Mouse (Mus musculus) layer of hippocampus, adult 6 months (tissue): ENCODE results near the gene Mia3. TPM values are rescaled to one million over a fixed set of nuclear protein-coding genes. Genes with fewer than 3 reads are reported as not detected.

Experiments
- long read RNA-seq, 2 experiments: library from polyadenylated mRNA; unstranded; transcript quantifications; one replicate each; pipeline ENCODE4 v2.0.0; 2019 to 2020
- polyA plus RNA-seq: library from polyadenylated mRNA; unstranded; fragments of <200 nt; fragmentation: Nextera tagmentation; gene quantifications from 2 replicates; pipeline ENCODE4 v1.2.3, GENCODE M21; 2021

Mia3 gene
- polyA plus RNA-seq: 45.4 and 50.5 TPM in 2 replicates
- long read RNA-seq, experiment 1, partial matches to known transcripts: 10 of 19 reads
- long read RNA-seq, experiment 1, other reads (novel, unspliced or antisense): 3 of 19 reads
- long read RNA-seq, experiment 2, transcript Mia3-204 (4 exons, 829 nt): major isoform, 12 of 30 reads
- long read RNA-seq, experiment 2, partial matches to known transcripts: 6 of 30 reads
- long read RNA-seq, experiment 2, other reads (novel, unspliced or antisense): 9 of 30 reads

DNA sequence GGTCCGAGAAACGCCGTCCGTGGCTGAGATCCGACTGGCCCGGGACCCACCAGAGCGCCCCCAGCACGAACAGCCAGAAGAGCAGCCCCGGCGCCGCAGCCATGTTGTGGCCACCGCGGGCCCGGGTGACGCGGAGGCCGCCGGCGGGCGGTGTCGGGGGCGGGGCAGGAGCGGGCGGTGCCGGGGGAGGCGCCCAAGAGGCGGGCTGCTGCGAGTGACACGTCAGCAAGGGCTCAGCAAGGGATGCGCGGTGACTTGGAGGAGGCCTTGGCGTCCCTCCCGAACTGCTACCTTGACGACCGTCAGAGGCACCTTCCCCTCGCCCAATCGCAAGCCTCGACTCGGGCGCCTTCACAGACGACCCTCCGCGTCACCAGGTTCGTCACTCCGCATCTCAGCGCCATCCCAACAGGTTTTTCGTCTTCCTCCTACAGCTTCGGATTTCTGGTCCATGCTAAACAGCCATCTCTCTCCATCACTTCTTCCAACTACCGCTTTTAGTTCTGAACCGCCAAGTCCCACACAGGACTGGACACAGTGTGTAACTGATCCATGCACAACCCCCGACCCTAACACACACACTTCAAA is at the start of gene Mia3:
Gene Mia3 (minus strand): TSS at position 127 of the 588 bp plus-strand sequence.

DNA sequence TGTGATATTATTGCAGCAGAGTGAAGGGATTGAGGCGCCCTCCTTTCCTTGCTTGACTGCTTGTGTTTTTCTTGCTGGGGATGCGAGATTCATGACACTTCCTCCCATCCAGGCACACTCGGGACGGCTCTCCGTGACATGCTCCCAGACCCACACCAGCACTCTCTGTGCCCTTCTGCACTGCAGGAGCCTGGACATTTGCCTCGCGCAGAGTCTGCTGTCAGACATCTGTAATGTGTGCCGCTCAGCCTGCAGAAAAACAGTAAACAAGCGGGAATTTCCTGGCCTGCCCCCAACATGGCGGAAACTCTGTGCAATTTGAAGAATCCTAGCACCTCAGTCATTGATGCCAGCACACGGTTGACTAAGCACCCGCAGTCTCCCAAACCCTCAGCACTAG is 48.5 kb upstream of the Mia3 start, which contains the start of gene Hhipl2:
Gene Hhipl2 (plus strand): TSS at position 343 of the 400 bp plus-strand sequence.

DNA sequence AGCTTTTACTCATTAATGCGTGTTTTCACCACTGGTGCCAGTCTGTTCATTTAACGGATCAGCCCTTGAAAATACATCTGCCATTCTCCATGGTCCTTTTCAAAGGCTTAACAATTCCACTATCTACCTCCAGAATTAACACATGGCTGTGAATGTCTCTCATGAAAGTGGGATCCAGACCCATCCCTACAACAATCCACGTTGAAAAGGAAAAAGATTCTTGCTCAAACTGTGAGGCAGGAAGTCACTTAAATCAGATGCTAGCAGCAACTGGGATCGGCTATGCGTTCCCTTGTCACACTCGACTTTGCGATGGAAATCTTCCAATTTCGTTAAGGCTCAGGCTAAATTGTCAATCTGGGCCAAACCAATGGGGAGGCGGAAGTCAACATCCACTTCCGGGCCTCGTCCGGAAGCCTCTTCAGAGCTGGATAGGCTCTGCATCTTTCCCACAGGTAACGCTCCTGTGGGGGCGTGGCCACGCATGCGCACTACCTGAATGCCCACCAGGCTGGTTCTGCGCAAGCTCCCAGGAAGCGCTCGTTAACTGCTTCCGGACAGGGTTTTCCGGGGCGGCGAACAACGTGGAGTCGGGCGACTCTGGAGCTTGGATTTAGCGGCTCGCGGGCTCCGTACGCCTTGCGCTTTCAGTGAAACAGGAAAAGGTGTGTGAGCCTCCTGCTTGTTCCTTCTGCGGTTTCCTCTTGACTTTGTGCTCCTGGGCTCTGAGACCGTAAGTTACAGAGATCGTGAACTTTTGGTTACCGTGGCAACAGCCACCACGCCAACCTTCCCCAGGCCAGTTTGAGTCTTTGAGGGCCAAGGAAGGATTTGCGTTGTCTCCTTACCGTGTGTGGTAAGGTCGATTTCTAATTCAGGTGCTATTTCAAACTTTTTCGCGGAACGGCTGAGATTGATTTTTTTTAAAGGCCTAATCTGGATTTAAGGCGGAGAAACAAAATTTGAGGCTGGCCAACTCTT is 19.4 kb upstream of the Mia3 start, which contains the start of gene Taf1a:
Gene Taf1a (plus strand): TSS at position 556 of the 981 bp plus-strand sequence.

DNA sequence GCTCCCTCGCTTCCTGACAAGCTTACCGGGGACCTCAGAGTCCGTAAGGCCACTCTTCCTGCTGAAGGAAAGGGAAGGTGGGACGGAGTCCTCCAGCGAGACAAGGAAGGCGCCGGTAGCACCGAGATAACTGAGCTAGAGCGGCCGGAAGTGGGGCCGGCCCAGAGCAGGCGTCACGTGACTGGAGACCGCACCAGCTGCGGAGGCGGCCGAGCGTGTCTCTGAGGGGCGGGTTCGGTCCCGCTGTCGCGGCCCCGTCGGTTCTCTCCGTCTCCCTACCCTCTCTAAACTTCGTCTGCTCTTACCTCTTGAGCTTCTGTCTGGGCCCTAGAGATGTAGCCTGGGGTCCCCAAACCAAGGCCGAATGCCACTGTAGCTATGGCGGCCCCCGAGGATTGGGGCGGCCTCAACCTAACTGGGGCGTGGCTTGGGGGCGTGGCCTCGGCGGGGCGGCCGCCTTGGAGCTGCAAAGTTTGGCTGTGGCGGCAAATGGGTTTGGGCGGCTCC is 72.4 kb downstream of the Mia3 start, which contains the start of gene Brox:
Gene Brox (minus strand): TSS at position 393 of the 507 bp plus-strand sequence.

DNA sequence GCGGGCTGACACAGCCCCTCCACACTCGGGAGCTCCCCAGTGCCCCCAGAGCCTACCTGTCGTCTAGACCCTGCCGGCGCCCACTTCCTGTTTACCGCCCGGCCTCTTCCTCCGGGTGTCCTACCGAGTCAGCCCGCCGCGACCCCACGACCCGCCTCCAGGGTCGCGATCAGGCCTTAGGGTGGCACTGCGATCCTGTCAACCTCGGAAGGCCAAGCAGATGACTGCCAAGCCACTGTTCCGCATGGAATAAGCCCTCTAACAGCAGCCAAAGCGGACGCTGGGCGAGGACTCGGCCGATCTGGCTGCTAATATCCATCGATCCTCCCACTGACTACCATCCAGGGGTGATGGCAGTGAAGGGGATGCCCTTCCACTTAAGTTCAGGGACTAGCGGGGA is 72.9 kb downstream of the Mia3 start, which contains the start of gene Aida:
Gene Aida (plus strand): TSS at position 126 of the 400 bp plus-strand sequence.

Other genes starting within 250 kb of the Mia3 start
- 3.9 and 5.1 TPM in 2 replicates for gene Disp1, start 148.0 kb downstream of the Mia3 start, polyA plus RNA-seq
- 6.5 and 7.4 TPM in 2 replicates for gene Aida, start 73.0 kb downstream of the Mia3 start, polyA plus RNA-seq
- 27.9 and 29.7 TPM in 2 replicates for gene Brox, start 72.3 kb downstream of the Mia3 start, polyA plus RNA-seq
- gene Taf1a, start 19.4 kb upstream of the Mia3 start, polyA plus RNA-seq: 8.3 and 8.6 TPM in 2 replicates
- not detected in 2 replicates for gene Hhipl2, start 48.7 kb upstream of the Mia3 start, polyA plus RNA-seq